Mouse (Mus musculus) left cerebral cortex, postnatal 10 days (tissue): ENCODE data around the gene E330034G19Rik. TPM values are rescaled to one million over a fixed set of nuclear protein-coding genes. Genes with fewer than 3 reads are reported as not detected.
A peak's percentile ranks its signal among the peaks of the same experiment; 100 is the strongest.
"Not testable (repeated sequence)": the region's sequence is repeated elsewhere in the genome, so short reads cannot be mapped to it uniquely, and the experiment has no call there.

Source experiments
- DNase-seq, 2 experiments: peaks; one replicate each; pipeline ENCODE4 v3.0.0; 2021 to 2022; ENCODE audit warnings: low spot score in 2 of 2, mixed read lengths in 1 of 2; ENCODE audit errors: extremely low spot score in 1 of 2
- intact Hi-C: fragments of 180-260 bp; cut with DNase I; formaldehyde crosslinking; loops from one replicate; pipeline ENCODE4 v1.15.1; 2025
- total RNA-seq, 2 experiments: library from RNA; stranded (reverse); gene quantifications; 2 replicates each; pipeline ENCODE4 v1.2.3; 2021

The E330034G19Rik gene
- total RNA-seq: not detected

- no peak for DNase-seq
- intact Hi-C loops: no loop called here
These were observed at the start of gene E330034G19Rik for GRCm38 (mm10) chr14:24292914-24293313. Gene E330034G19Rik (plus strand): TSS chr14:24293214.

GRCm38 (mm10) chr14:24244330-24245176 lies 48.5 kb upstream of the E330034G19Rik start:
- intact Hi-C loops: loop anchor here (5.0 kb wide), 2 partner anchors 37 to 62 kb away; no protein-coding TSS in a partner anchor
- DNase-seq: peak in 1 of 2 experiments; percentile 31

- peak; percentile 16 to 74 for DNase-seq
- intact Hi-C loops: no loop called here
These were observed 47.6 kb upstream of the E330034G19Rik start, which contains the start of gene Dlg5 for GRCm38 (mm10) chr14:24245177-24246081. Gene Dlg5 (minus strand): TSS chr14:24245920.

GRCm38 (mm10) chr14:24249926-24250325 lies 43.1 kb upstream of the E330034G19Rik start:
- intact Hi-C loops: no loop called here
- DNase-seq: no peak

- no peak for DNase-seq
- intact Hi-C loops: no loop called here
These were observed 41.7 kb upstream of the E330034G19Rik start for GRCm38 (mm10) chr14:24251326-24251725.

GRCm38 (mm10) chr14:24253611-24254202 lies 39.3 kb upstream of the E330034G19Rik start:
- intact Hi-C loops: no loop called here
- DNase-seq: no peak

- intact Hi-C loops: no loop called here
- no peak for DNase-seq
These were observed 37.1 kb upstream of the E330034G19Rik start for GRCm38 (mm10) chr14:24255956-24256355.

GRCm38 (mm10) chr14:24260391-24260790 lies 32.6 kb upstream of the E330034G19Rik start:
- intact Hi-C loops: no loop called here
- no peak for DNase-seq

- DNase-seq: no peak
- intact Hi-C loops: no loop called here
These were observed 30.6 kb upstream of the E330034G19Rik start for GRCm38 (mm10) chr14:24262382-24262781.

GRCm38 (mm10) chr14:24262915-24263314 lies 30.1 kb upstream of the E330034G19Rik start:
- intact Hi-C loops: no loop called here
- peak in 1 of 2 experiments; percentile 71 for DNase-seq

- intact Hi-C loops: no loop called here
- peak in 1 of 2 experiments; percentile 36 for DNase-seq
These were observed 23.4 kb upstream of the E330034G19Rik start for GRCm38 (mm10) chr14:24269571-24269970.

- DNase-seq: peak in 1 of 2 experiments; percentile 43
- intact Hi-C loops: loop anchor here (5.0 to 10.0 kb wide), 2 partner anchors 261 to 689 kb away; partner anchors contain the start of gene Kcnma1
These were observed 19.4 kb upstream of the E330034G19Rik start for GRCm38 (mm10) chr14:24273575-24273974.

- intact Hi-C loops: loop anchor here (2.0 to 10.0 kb wide), 3 partner anchors 93 to 691 kb away; no protein-coding TSS in a partner anchor
- DNase-seq: no peak
These were observed 17.5 kb upstream of the E330034G19Rik start for GRCm38 (mm10) chr14:24275534-24275933.

- intact Hi-C loops: no loop called here
These were observed 11.7 kb upstream of the E330034G19Rik start for GRCm38 (mm10) chr14:24281278-24281677.

GRCm38 (mm10) chr14:24282276-24282675 lies 10.7 kb upstream of the E330034G19Rik start:
- intact Hi-C loops: no loop called here
- peak in 1 of 2 experiments; percentile 6 for DNase-seq

More at GRCm38 (mm10) chr14:24281278-24281677, 11.7 kb upstream of the E330034G19Rik start:
- peak in 1 of 2 experiments; percentile 51 for DNase-seq

- DNase-seq: no peak
- intact Hi-C loops: no loop called here
These were observed 6.9 kb upstream of the E330034G19Rik start for GRCm38 (mm10) chr14:24286136-24286535.

- no peak for DNase-seq
- intact Hi-C loops: no loop called here
These were observed 2.3 kb upstream of the E330034G19Rik start for GRCm38 (mm10) chr14:24290726-24291125.

- intact Hi-C loops: no loop called here
- DNase-seq: no peak
These were observed 617 bp downstream of the E330034G19Rik start for GRCm38 (mm10) chr14:24293631-24294030.

GRCm38 (mm10) chr14:24302126-24302525 lies 9.1 kb downstream of the E330034G19Rik start:
- DNase-seq, intact Hi-C loops: not testable (repeated sequence)
